Mouse (Mus musculus): ENCODE results near the gene Slc25a14. TPM values are rescaled to one million over a fixed set of nuclear protein-coding genes. Genes with fewer than 3 reads are reported as not detected.
A peak's percentile ranks its signal among the peaks of the same experiment; 100 is the strongest.

Gene Slc25a14
- total and polyA plus RNA-seq, 2 experiments, result 0.98 to 3.2 TPM

GRCm38 (mm10) chrX:48666807-48667206 is 43.6 kb downstream of the Slc25a14 start:
- Histone ChIP-seq H3K79me2 (ENCODE audit: control insufficient read depth, insufficient read depth, low read length) (no peaks in the 10 kb centered on the region), H3K27me3 (ENCODE audit: control insufficient read depth, insufficient read depth, low read length) (no peaks in the 10 kb centered on the region), H3K4me1 (ENCODE audit: control insufficient read depth, insufficient read depth, low read length) (no peaks in the 10 kb centered on the region), H3K9ac (ENCODE audit: low read depth, low read length) (no peak overlapping the region), H3K4me3 (ENCODE audit: insufficient read depth, low read depth, low read length) (no peak overlapping the region), H3K36me3 (ENCODE audit: control insufficient read depth, insufficient read depth, low read length) (no peaks in the 10 kb centered on the region), H3K27ac (replicated peaks; ENCODE audit: insufficient read depth, low read depth, low read length) (no peak overlapping the region)
- no peak for DNase-seq (ENCODE audit: extremely low read depth, low read depth, low spot score)
- WGBS, result 67% methylated on average over 6 of the region's 6 CpGs
- TF ChIP-seq POLR2A (IDR thresholded peaks at IDR 0.05; ENCODE audit: extremely low read depth, insufficient read depth, low read length) (no peak), CTCF (IDR thresholded peaks at IDR 0.05; ENCODE audit: low read depth, low read length) (no peak)

- Histone ChIP-seq H3K27me3 (ENCODE audit: control insufficient read depth, insufficient read depth, low read length) (no peaks in the 10 kb centered on the region), H3K4me1 (ENCODE audit: control insufficient read depth, insufficient read depth, low read length) (no peaks in the 10 kb centered on the region), H3K27ac (replicated peaks; ENCODE audit: insufficient read depth, low read depth, low read length) (no peak overlapping the region), H3K79me2 (ENCODE audit: control insufficient read depth, insufficient read depth, low read length) (no peaks in the 10 kb centered on the region), H3K9ac (ENCODE audit: low read depth, low read length) (no peak overlapping the region), H3K36me3 (ENCODE audit: control insufficient read depth, insufficient read depth, low read length) (no peaks in the 10 kb centered on the region), H3K4me3 (ENCODE audit: insufficient read depth, low read depth, low read length) (no peak overlapping the region)
- WGBS, result 87% methylated on average over 3 of the region's 3 CpGs
- no peak for DNase-seq (ENCODE audit: extremely low read depth, low read depth, low spot score)
- no peak for TF ChIP-seq POLR2A (IDR thresholded peaks at IDR 0.05; ENCODE audit: extremely low read depth, insufficient read depth, low read length)
- TF ChIP-seq CTCF (IDR thresholded peaks at IDR 0.05; ENCODE audit: low read depth, low read length), result no peak
Measured at GRCm38 (mm10) chrX:48669588-48669987, 46.4 kb downstream of the Slc25a14 start.

- no peaks in the 10 kb centered on the region for H3K36me3 ChIP-seq (ENCODE audit: control insufficient read depth, insufficient read depth, low read length)
- H3K79me2 ChIP-seq (ENCODE audit: control insufficient read depth, insufficient read depth, low read length), result no peaks in the 10 kb centered on the region
- H3K9ac ChIP-seq (ENCODE audit: low read depth, low read length), result no peak overlapping the region
- TF ChIP-seq POLR2A (IDR thresholded peaks at IDR 0.05; ENCODE audit: extremely low read depth, insufficient read depth, low read length) (no peak), CTCF (IDR thresholded peaks at IDR 0.05; ENCODE audit: low read depth, low read length) (no peak)
- H3K4me3 ChIP-seq (ENCODE audit: insufficient read depth, low read depth, low read length), result no peak overlapping the region
- WGBS, result 55% methylated on average over 3 of the region's 3 CpGs
- H3K27me3 ChIP-seq (ENCODE audit: control insufficient read depth, insufficient read depth, low read length), result no peaks in the 10 kb centered on the region
- no peak overlapping the region for H3K27ac ChIP-seq (replicated peaks; ENCODE audit: insufficient read depth, low read depth, low read length)
- DNase-seq (ENCODE audit: extremely low read depth, low read depth, low spot score), result no peak
- no peaks in the 10 kb centered on the region for H3K4me1 ChIP-seq (ENCODE audit: control insufficient read depth, insufficient read depth, low read length)
Measured at GRCm38 (mm10) chrX:48671714-48672113, 48.5 kb downstream of the Slc25a14 start.

GRCm38 (mm10) chrX:48674171-48674570 is 51.0 kb downstream of the Slc25a14 start, which contains the start of gene Gpr119:
Gene Gpr119, minus strand, starts transcription at chrX:48674478.
- no peak for DNase-seq (ENCODE audit: extremely low read depth, low read depth, low spot score)
- H3K27me3 ChIP-seq (ENCODE audit: control insufficient read depth, insufficient read depth, low read length), result no peaks in the 10 kb centered on the region
- WGBS, result 68% methylated on average over 4 of the region's 4 CpGs
- no peak within 1 kb of the TSS for H3K4me3 ChIP-seq (ENCODE audit: insufficient read depth, low read depth, low read length)
- H3K9ac ChIP-seq (ENCODE audit: low read depth, low read length), result no peak within 1 kb of the TSS
- no peak within 1 kb of the TSS for H3K27ac ChIP-seq (replicated peaks; ENCODE audit: insufficient read depth, low read depth, low read length)
- no peaks in the 10 kb centered on the region for H3K4me1 ChIP-seq (ENCODE audit: control insufficient read depth, insufficient read depth, low read length)
- H3K79me2 ChIP-seq (ENCODE audit: control insufficient read depth, insufficient read depth, low read length), result no peaks in the 10 kb centered on the region
- TF ChIP-seq POLR2A (IDR thresholded peaks at IDR 0.05; ENCODE audit: extremely low read depth, insufficient read depth, low read length), result no peak
- TF ChIP-seq CTCF (IDR thresholded peaks at IDR 0.05; ENCODE audit: low read depth, low read length), result no peak
- H3K36me3 ChIP-seq (ENCODE audit: control insufficient read depth, insufficient read depth, low read length), result no peaks in the 10 kb centered on the region

GRCm38 (mm10) chrX:48683451-48683850 is 60.2 kb downstream of the Slc25a14 start:
- Histone ChIP-seq H3K79me2 (ENCODE audit: control insufficient read depth, insufficient read depth, low read length) (no peaks in the 10 kb centered on the region), H3K36me3 (ENCODE audit: control insufficient read depth, insufficient read depth, low read length) (no peaks in the 10 kb centered on the region), H3K27me3 (ENCODE audit: control insufficient read depth, insufficient read depth, low read length) (no peaks in the 10 kb centered on the region), H3K9ac (ENCODE audit: low read depth, low read length) (no peak overlapping the region), H3K4me3 (ENCODE audit: insufficient read depth, low read depth, low read length) (no peak overlapping the region), H3K4me1 (ENCODE audit: control insufficient read depth, insufficient read depth, low read length) (no peaks in the 10 kb centered on the region), H3K27ac (replicated peaks; ENCODE audit: insufficient read depth, low read depth, low read length) (no peak overlapping the region)
- DNase-seq (ENCODE audit: extremely low read depth, low read depth, low spot score), result peak; percentile 13
- peak; percentile 20; the same call in 1 of the 2 replicates for TF ChIP-seq CTCF (IDR thresholded peaks at IDR 0.05; ENCODE audit: low read depth, low read length)
- no peak for TF ChIP-seq POLR2A (IDR thresholded peaks at IDR 0.05; ENCODE audit: extremely low read depth, insufficient read depth, low read length)
- 11% methylated on average over 3 of the region's 3 CpGs for WGBS

- Histone ChIP-seq H3K9ac (ENCODE audit: low read depth, low read length) (no peak overlapping the region), H3K4me1 (ENCODE audit: control insufficient read depth, insufficient read depth, low read length) (no peaks in the 10 kb centered on the region), H3K79me2 (ENCODE audit: control insufficient read depth, insufficient read depth, low read length) (no peaks in the 10 kb centered on the region), H3K4me3 (ENCODE audit: insufficient read depth, low read depth, low read length) (no peak overlapping the region), H3K27ac (replicated peaks; ENCODE audit: insufficient read depth, low read depth, low read length) (no peak overlapping the region), H3K36me3 (ENCODE audit: control insufficient read depth, insufficient read depth, low read length) (no peaks in the 10 kb centered on the region), H3K27me3 (ENCODE audit: control insufficient read depth, insufficient read depth, low read length) (no peaks in the 10 kb centered on the region)
- 73% methylated on average over 5 of the region's 5 CpGs for WGBS
- no peak for DNase-seq (ENCODE audit: extremely low read depth, low read depth, low spot score)
- TF ChIP-seq POLR2A (IDR thresholded peaks at IDR 0.05; ENCODE audit: extremely low read depth, insufficient read depth, low read length) (no peak), CTCF (IDR thresholded peaks at IDR 0.05; ENCODE audit: low read depth, low read length) (no peak)
Measured at GRCm38 (mm10) chrX:48683857-48684256, 60.6 kb downstream of the Slc25a14 start.

Data from liver, adult 2 months (tissue).